Mouse (Mus musculus) urinary bladder, postnatal 10 days (tissue): ENCODE results near the gene Prr19.

Source experiments
- DNase-seq: peaks from one replicate; pipeline ENCODE4 v3.0.0; 2022; ENCODE audit warnings: low spot score

Gene Prr19

DNA sequence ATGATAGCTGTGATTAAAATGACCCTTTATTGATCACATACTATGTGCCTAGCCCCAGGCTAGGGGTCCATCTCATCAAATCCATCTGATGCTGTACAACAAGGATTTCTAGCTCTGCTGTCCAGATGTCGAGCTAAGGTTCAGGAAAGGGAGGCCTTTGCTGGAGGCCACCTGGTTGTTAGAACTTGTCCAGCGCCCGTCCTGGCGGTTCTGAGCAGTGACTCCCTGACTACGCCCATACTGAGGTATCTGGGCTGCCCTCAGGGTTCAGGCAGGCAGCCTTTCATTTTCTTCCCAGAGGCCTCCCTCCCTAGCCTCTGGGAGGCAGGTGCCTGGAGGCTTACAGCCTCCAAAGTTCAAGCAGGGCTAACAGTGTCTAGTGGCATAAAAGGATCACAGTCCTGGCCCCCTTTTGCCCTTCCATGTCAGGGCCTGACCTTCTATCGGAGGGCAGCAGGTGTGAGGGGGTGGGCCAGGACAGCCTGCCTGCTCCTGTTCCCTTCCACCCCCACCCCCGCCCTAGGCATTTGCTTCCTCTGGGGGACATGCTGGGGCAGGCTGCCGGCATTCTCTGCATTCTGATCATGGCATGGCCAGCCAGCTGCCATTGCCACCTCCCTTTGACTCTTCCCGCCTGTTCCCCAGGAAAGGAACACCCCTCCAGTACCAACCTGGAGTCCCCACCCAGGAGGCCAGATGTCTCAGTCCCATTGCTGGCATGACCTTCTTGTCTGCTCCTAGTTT is 25.5 kb upstream of the Prr19 start:
- no peak for DNase-seq

GRCm38 (mm10) chr7:25277405-25277804 is 23.8 kb upstream of the Prr19 start:
- no peak for DNase-seq

GRCm38 (mm10) chr7:25277998-25278340 is 23.2 kb upstream of the Prr19 start:
- no peak for DNase-seq

DNA sequence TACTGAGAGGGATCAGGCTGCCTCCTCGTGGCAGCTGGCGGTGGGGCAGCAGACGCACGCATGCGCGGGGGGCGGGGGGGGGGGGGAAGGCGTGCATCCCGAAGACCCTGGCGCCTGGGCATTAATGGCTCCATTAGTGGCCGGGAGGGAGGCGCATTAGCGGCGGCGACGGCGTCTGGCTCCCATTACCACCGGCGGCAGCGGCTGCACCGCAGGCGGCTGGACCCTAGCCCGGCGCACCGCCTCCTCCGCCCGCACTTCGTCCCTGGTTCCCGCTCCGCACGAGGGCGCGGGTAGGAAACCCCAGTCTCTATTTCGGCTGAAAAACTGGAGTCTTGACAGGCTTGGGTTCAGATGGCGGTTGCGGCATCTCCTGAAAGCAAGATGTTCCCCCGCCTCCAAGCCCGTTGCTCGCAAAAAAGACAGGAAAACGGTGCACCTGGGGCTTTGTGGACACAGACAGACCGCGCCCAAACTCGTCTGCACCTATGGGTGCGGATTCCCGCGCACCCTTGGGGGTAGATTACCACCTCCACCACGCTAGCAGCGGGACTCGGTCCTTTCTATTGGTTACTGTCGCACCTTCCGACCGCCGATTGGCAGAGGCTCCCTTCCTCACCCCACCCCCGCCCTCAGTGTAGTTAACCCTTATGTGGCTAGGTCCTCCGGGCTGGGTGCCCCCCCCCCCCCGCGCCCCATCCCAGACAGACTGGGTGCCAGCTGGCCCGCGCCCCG is 22.7 kb upstream of the Prr19 start:
- DNase-seq, result no peak

GRCm38 (mm10) chr7:25279076-25279860 is 21.9 kb upstream of the Prr19 start:
- no peak for DNase-seq

DNA sequence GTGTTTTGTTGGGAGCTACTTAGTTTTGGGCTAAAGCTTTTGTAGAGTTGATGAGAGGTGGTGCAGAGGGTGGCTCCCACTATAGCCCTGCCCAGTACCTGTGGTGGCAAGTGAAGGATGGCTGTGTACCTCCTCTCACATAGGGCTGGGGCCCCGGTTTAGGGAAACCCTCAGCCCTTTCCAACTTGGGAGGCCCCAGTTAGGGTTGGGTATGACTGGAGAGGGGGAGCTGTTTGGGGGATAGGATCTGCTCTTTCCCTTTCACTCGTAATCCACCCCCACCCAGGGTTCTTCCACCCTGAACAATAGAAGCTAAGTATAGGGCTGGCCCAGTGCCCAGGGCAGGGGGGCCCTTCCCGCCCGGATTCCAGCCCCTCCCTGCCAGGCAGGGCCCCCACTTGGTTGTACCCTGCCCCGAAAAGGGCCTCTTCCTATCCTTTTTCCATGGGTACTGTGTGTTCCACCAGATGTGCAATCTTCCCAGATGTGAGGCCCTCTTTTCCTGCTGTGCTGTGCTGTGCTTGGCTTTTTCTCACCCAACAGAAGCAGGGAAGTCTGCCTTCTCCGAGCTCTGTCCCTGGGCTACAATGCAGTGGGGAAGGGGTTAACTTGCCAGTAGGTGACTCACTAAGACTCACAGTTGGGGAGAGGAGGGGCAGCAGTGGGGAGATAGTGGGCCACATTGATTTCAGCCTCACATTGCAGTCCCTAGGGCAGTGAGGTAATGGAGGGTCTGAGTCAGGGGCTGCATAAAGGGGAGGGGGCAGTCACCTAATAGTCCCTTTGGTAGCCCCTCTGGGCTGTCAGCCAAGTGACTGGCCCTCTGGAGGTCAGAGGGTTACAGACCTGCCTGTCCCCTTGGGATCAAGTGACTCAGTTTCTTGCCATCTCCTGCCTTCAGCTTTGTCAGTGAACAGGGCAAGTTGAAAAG is 21.1 kb upstream of the Prr19 start:
- no peak for DNase-seq

DNA sequence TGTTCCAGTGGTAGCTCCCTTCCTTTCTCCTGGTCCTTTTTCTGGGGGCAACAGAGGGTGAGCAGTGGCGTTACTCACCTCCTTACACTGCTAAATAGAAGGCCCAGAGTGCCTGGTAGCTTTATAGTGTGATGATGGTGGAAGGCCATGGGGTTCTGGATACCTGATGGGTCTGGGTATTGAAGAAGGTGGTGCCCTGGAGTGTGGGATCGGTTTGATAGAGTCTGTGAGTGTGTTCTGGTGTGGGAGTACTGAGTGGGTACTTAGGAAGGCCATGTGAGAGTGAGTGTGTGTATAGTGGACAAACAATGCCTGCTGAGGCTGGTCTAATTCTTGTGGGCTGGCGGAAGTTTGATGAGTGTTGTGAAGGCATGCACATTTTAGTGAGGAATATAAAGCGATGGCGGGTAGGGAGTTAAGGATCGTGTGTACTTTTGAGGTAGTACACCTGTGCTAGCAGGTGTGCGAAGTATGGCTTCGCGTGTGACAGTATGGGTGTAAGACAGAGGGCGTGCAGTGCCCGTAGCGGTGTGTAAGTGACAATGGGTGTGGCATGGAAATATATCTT is 20.0 kb upstream of the Prr19 start:
- DNase-seq, result no peak

- DNase-seq, result peak; percentile 96
Measured at GRCm38 (mm10) chr7:25281734-25282601, 19.2 kb upstream of the Prr19 start.

DNA sequence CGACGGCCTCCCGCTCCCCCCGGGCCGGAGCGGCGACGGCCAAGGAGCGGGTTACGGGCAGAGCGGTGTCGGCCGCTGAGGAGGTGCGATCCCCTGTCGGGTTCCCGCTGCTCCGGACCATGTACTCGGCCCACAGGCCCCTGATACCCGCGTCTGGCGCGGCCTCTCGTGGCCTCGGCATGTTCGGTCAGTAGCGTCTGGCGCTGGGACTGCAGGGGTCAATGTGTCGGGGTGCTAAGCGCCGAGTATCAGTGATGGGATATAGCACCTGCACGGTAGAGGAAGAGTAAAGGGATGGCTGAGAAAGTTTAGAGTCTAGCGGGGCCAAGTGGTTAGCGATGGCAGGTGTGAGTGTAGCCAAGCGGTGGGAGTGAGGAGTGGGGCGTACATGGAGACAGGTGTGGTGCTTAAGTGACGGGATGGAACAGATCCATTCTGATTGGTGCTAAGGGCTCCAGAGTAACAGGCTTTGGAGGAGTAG is 18.4 kb upstream of the Prr19 start:
- DNase-seq, result no peak

DNA sequence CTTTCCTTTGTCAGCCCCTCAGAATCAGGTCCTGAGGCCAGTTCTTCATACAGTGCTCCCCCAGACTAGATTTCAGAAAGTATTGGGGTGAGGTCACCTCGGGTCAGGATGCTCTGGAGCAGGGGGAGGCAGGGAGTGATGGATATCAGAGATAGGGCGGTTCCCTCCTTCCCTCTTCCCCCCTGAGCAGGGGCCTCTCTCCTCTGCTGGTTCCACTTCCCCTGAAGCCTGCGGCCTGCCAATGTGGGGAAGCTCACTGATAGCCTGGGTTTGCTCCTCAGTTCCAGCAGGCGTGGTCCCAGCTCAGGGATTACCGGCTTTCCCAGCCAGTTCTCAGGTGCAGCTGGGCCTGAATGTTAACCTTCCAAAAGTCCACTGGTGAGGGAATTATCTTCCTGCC is 17.6 kb upstream of the Prr19 start:
- no peak for DNase-seq

- DNase-seq, result no peak
Measured at GRCm38 (mm10) chr7:25284171-25284570, 17.0 kb upstream of the Prr19 start.

DNA sequence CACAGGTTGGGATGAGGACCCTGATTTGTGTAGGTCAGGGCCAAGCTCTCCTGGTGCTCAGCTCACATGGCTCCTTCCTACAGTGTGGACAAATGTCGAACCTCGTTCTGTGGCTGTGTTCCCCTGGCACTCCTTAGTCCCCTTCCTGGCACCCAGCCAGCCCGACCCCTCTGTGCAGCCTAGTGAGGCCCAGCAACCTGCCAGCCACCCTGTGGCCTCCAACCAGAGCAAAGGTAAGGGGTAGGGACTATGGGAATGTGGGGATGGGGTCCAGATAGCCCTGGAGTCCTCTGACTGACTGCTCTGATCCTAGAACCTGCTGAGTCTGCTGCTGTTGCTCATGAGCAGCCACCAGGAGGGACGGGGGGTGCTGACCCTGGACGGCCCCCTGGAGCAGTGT is 16.4 kb upstream of the Prr19 start:
- DNase-seq, result no peak

GRCm38 (mm10) chr7:25285511-25286238 is 15.5 kb upstream of the Prr19 start:
- DNase-seq, result no peak

- no peak for DNase-seq
Measured at GRCm38 (mm10) chr7:25286989-25287388, 14.2 kb upstream of the Prr19 start.

DNA sequence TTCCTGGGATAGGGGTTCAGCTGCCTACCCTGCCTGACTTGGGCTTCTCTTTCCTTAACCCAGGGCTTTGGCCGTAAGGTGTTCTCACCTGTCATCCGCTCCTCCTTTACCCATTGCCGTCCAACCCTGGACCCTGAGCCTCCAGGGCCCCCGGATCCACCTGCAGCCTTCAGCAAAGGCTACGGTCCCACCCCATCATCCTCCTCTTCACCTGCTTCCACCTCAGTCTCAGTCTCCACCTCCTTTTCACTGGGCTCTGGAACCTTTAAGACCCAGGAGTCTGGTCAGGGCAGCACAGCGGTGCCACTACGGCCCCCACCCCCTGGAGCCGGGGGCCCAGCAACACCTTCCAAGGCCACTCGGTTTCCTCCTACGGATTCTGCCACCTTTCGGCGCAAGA is 13.2 kb upstream of the Prr19 start:
- DNase-seq, result no peak

DNA sequence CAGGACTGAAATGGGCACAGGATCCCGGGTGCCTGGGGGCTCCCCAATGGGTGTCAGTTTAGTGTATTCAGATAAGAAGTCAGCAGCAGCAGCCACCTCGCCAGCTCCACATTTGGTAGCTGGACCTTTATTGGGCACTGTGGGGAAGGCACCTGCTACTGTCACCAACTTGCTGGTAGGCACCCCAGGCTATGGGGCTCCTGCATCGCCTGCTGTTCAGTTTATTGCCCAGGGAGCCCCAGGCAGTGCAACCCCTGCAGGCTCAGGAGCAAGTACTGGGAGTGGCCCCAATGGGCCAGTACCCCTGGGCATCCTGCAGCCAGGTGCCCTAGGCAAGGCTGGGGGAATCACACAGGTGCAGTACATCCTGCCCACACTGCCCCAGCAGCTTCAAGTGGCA is 12.5 kb upstream of the Prr19 start:
- DNase-seq, result no peak

- no peak for DNase-seq
Measured at GRCm38 (mm10) chr7:25289925-25290324, 11.3 kb upstream of the Prr19 start.

- no peak for DNase-seq
Measured at GRCm38 (mm10) chr7:25290463-25290862, 10.7 kb upstream of the Prr19 start.

DNA sequence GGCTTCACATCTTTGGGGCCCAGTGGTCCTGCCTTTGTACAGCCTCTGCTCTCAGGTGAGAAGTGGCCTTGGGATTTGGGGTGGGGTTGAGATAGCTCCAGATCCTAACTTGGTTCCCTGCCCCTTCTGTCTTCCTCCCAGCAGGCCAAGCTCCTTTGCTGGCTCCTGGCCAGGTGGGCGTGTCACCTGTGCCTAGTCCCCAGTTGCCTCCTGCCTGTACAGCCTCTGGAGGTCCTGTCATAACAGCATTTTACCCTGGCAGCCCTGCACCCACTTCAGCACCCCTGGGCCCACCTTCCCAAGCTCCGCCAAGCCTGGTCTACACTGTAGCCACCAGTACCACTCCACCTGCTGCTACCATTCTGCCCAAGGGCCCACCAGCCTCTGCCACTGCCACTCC is 10.3 kb upstream of the Prr19 start:
- DNase-seq, result no peak

DNA sequence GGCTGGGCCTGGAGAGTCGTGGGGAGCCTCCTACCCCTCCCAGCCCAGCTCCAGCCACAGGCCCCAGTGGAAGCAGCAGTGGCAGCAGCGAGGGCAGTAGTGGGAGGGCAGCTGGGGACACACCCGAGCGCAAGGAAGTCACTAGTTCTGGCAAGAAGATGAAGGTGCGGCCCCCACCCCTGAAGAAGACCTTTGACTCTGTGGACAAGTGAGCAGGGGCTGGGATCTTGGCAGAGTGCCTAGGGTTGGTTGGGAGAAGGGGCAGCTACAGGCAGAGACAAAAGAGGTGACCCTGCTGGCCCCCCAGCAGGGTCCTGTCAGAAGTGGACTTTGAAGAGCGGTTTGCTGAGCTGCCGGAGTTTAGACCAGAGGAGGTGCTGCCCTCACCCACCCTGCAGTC is 9.1 kb upstream of the Prr19 start:
- no peak for DNase-seq
